Mouse (Mus musculus): ENCODE measurements at regions not wholly inside any gene's neighbourhood (a gene's known extent, or its start where the extent isn't known, plus 50 kb on each side); places are given as distances from the start of the nearest gene placed in this dataset.
"Not testable (repeated sequence)": the region's sequence is repeated elsewhere in the genome, so short reads cannot be mapped to it uniquely, and the experiment has no call there.

DNA sequence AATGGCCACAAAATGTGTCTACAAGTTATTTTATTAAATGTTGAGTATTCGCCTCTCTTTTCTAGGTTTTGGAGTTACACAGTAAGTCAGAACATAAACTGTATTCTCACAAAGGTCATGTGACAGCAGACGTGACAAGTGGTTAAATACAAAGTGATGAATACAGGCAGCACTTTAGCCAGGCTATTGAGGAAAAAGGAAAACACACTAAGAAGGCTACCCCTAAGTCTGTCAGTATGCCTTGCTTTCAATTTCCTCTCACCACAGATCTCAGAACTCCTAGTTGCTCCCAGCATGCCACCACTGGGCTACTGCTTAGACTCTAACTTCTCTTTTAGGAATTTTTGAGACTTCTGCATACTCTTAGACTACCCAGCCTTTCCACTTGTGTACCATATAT, 297.9 kb upstream of the Pex5l start:
- no peak for DNase-seq (ENCODE audit: low spot score in 2 of 2)

- peak in 1 of 2 experiments; percentile 17 for DNase-seq (ENCODE audit: low spot score in 2 of 2)
Observed at GRCm38 (mm10) chr3:33440500-33440899, 297.5 kb upstream of the Pex5l start.

DNA sequence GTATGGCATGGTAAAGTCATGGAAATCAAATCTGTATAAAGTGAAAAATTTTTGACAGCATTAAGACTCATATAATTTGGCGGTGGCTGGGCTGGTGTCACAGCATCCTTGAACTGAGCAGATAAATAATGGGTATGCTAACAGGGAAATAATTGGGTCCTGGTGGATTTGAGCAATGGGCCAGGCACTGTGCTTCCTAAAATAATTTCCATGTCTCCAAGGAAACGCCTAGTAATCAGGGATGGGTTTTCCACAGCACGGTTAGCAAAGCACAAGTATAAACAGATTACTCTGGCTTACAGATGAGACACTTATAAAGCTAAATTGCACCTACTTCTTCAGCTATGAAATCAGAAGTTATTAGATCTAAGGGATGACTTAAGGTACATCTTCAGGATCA, 273.9 kb upstream of the Pex5l start:
- no peak for DNase-seq (ENCODE audit: low spot score in 2 of 2)

- no peak for DNase-seq (ENCODE audit: low spot score in 2 of 2)
Observed at GRCm38 (mm10) chr3:33416321-33416720, 273.3 kb upstream of the Pex5l start.

GRCm38 (mm10) chr3:33401904-33402303, 258.9 kb upstream of the Pex5l start:
- no peak for DNase-seq (ENCODE audit: low spot score in 2 of 2)

- DNase-seq (ENCODE audit: low spot score in 2 of 2): peak in 1 of 2 experiments; percentile 59
Observed at GRCm38 (mm10) chr3:33399321-33399720, 256.3 kb upstream of the Pex5l start.

- no peak for DNase-seq (ENCODE audit: low spot score in 2 of 2)
Observed at GRCm38 (mm10) chr3:33398326-33398725, 255.3 kb upstream of the Pex5l start.

GRCm38 (mm10) chr3:33397217-33397616, 254.2 kb upstream of the Pex5l start:
- DNase-seq (ENCODE audit: low spot score in 2 of 2): peak in 1 of 2 experiments; percentile 42

DNA sequence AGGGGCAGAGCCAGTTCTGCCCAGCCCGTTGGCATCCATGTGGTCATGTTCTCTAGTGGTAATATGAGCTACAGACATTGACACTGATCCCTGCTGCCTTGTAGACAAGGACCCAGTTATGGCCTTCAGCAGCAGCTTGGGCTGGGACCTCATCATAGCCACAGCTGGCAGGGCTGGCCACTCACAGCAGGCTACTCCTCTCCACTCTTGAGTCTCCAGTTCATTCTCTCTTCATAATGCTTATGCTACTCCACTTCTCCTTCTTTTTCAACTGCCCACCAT, 249.4 kb upstream of the Pex5l start:
- DNase-seq (ENCODE audit: low spot score in 2 of 2): no peak

- no peak for DNase-seq (ENCODE audit: low spot score in 2 of 2)
Observed at GRCm38 (mm10) chr3:33391765-33392540, 248.9 kb upstream of the Pex5l start.

DNA sequence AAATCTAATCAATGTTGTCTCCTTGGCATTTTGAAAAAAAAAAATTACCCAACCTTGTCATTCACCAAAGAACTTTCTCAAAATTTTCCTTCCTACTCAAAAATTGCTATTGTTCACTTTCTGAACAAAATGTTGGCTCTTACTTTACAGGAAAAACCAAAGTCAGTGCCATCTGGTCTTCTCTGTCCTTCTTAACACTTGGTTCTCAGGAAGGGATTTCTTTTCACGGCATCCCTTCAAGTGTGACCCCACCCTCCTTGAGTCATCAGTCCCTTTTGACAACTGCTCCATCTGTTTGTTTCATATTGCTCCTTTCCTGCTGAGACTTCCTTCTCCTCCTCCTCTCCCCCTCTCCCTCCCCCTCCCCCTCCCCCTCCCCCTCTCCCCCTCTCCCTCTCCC, 245.1 kb upstream of the Pex5l start:
- DNase-seq (ENCODE audit: low spot score in 2 of 2): no peak

DNA sequence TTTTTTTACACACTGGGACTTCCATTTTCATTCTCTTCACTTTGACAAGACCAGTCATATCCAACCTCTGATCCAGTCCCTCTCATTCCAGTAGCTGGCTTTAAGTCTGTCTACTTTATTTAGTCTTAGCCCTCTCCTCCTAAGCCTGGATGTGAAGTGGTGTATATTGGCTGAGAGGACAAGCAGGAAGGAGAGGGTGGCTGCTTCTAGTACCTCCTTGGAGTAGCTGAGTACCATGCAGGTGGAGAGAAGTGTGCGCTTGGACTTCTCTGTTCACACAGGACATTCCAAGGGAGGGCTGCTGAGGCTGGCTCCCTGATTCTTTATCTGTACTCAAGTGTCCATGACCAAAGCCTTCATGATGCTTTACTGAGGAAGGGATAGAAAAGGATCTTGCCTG, 240.6 kb upstream of the Pex5l start:
- DNase-seq (ENCODE audit: low spot score in 2 of 2): no peak

DNA sequence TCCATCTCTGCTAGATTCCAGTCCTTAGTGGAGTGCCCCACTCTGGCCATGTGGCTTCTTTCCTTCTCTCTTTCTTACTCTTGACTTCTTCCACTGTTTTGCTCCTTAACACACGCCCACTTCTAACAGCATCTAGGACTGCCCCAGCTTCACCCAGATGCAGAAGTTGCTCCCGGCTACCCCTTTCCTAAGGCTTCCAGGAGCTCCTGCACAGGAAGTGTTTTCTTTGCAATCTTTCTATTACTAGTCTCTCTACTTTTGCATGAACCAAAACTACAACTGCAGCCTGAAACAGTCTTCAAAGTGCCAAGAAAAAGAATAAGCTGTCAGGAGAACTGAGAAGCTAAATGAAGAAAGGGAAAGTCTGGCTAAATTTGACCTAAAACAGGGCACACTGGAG, 236.6 kb upstream of the Pex5l start:
- no peak for DNase-seq (ENCODE audit: low spot score in 2 of 2)

DNA sequence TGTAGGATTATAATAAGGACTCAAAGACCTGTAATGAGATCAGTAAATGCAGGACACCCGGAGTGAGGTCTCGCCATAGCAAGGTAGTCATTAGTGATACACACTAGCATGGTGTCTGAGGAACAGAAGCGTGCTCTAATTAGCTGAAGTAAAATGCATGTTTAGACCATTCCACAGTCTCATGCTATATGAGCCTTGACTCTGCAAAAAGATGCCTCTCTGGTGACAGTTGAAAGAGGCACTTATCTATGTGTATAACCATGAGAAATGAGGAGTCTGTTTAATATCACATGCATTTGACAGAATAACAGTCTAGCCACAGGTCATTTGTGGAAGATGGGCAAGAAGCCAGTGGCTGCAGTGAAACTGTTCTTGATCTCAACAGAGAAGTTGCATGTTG, 232.1 kb upstream of the Pex5l start:
- DNase-seq (ENCODE audit: low spot score in 2 of 2): no peak

- no peak for DNase-seq (ENCODE audit: low spot score in 2 of 2)
Observed at GRCm38 (mm10) chr3:33372806-33373205, 229.8 kb upstream of the Pex5l start.

GRCm38 (mm10) chr3:33363521-33363920, 220.5 kb upstream of the Pex5l start:
- no peak for DNase-seq (ENCODE audit: low spot score in 2 of 2)

- DNase-seq (ENCODE audit: low spot score in 2 of 2): peak in 1 of 2 experiments; percentile 15
Observed at GRCm38 (mm10) chr3:33360030-33360429, 217.0 kb upstream of the Pex5l start.

GRCm38 (mm10) chr3:33353860-33354259, 210.8 kb upstream of the Pex5l start:
- no peak for DNase-seq (ENCODE audit: low spot score in 2 of 2)

DNA sequence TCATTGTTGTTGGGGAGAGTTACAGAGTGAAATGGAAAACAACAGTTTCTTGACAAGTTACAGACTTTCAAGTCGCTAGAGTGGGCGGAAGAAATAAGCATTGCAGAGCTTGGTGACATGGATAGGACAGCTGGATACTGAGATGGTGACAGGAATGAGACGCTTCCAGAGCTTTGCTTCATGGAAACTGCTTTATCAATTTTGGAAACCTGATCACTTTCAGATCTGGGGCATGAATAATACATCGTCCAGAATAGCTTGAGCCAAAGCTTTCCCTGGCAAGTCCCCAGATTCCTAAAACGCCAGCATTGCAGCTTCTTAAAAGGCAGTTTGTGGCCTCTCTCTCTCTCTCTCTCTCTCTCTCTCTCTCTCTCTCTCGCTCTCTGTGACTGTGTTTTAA, 207.9 kb upstream of the Pex5l start:
- DNase-seq (ENCODE audit: low spot score in 2 of 2): peak; percentile 17 to 33

- peak in 1 of 2 experiments; percentile 24 for DNase-seq (ENCODE audit: low spot score in 2 of 2)
Observed at GRCm38 (mm10) chr3:33334056-33334455, 191.0 kb upstream of the Pex5l start.

- not testable (repeated sequence) for DNase-seq (ENCODE audit: low spot score in 2 of 2)
Observed at GRCm38 (mm10) chr3:33317691-33318090, 174.6 kb upstream of the Pex5l start.

DNA sequence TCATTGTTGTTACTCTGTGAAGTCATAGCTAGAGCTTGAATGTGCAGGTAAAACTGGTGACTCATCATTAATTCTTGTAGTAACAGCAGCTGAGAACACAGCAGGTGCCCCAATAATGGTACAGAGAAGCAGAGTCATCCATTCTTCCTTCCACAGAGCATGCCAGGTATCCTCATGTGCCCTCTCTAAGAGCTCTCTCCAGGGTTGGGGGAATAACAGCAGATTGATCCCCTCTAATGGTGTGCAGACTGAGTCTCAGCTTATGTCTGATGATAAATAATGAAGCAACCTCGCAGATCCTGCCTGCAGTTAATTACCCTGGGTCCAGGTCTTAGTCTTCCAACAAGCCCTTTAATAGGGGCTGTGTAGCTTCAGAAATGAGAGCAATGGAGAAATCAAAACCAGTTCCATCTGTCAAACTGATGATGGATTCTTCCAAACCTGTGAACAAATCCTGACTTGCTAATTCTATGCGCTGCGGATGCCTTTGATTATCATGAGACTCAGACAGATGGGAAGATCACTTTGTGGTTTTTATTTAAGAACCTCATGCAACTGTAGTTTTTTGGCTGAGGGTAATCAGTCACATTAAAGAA, 169.3 kb upstream of the Pex5l start:
- peak in 1 of 2 experiments; percentile 38 for DNase-seq (ENCODE audit: low spot score in 2 of 2)

GRCm38 (mm10) chr3:33308212-33308611, 165.2 kb upstream of the Pex5l start:
- no peak for DNase-seq (ENCODE audit: low spot score in 2 of 2)
